Mouse (Mus musculus) left cerebral cortex, adult 2 months (tissue): ENCODE data around the gene Tbcc. TPM values are rescaled to one million over a fixed set of nuclear protein-coding genes. Genes with fewer than 3 reads are reported as not detected.

Experiments
- DNase-seq, 2 experiments: peaks; one replicate each; pipeline ENCODE4 v3.0.0; 2021 to 2022; ENCODE audit warnings: low spot score in 2 of 2, mixed read lengths in 1 of 2; ENCODE audit errors: extremely low spot score in 1 of 2
- H3K27ac ChIP-seq: fragments of 200-600 bp; 2 replicates; pipeline ENCODE4 v1.8.1; 2022
- H3K4me3 ChIP-seq: fragments of 200-600 bp; 2 replicates; pipeline ENCODE4 v1.8.1; 2022
- CTCF ChIP-seq: fragments of 200-600 bp; IDR thresholded peaks from 2 replicates; pipeline ENCODE4 v1.8.1; 2022; ENCODE audit warnings: antibody characterized with exemption, mild to moderate bottlenecking, moderate library complexity
- intact Hi-C: fragments of 180-260 bp; cut with DNase I; formaldehyde crosslinking; loops from one replicate; pipeline ENCODE4 v1.15.1; 2025
- total RNA-seq, 2 experiments: library from RNA; stranded (reverse); gene quantifications; 2 replicates each; pipeline ENCODE4 v1.2.3; 2021

Tbcc gene
- total RNA-seq, 2 experiments from 2014 or later = 30.9 to 35.3 TPM

- intact Hi-C loops = no loop called here
- Histone ChIP-seq H3K4me3 (no peak overlapping the region), H3K27ac (no peak overlapping the region)
- no peak for TF ChIP-seq CTCF
- DNase-seq = peak; percentile 43 to 49
These were observed 16.4 kb upstream of the Tbcc start for GRCm38 (mm10) chr17:46874133-46874532.

DNA sequence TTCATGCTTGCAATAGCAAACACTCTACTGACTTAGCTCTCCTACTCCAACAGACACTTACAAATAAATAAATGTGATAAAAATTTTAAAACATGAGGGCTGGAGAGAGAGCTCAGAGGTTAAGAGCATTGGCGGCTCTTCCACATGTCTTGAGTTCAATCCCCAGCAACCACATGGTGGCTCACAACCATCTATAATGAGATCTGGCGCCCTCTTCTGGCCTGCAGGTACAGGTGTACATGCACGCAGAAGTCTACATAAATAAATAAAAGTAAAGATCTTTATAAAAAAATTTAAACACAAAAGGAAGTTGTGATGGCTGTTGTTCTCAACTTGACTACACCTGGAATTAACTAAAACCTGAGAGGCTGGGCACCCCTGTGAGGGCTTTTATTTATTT, 14.9 kb upstream of the Tbcc start:
- intact Hi-C loops = no loop called here
- DNase-seq = no peak
- peak; percentile 34 for TF ChIP-seq CTCF
- Histone ChIP-seq H3K27ac (no peak overlapping the region), H3K4me3 (no peak overlapping the region)

DNA sequence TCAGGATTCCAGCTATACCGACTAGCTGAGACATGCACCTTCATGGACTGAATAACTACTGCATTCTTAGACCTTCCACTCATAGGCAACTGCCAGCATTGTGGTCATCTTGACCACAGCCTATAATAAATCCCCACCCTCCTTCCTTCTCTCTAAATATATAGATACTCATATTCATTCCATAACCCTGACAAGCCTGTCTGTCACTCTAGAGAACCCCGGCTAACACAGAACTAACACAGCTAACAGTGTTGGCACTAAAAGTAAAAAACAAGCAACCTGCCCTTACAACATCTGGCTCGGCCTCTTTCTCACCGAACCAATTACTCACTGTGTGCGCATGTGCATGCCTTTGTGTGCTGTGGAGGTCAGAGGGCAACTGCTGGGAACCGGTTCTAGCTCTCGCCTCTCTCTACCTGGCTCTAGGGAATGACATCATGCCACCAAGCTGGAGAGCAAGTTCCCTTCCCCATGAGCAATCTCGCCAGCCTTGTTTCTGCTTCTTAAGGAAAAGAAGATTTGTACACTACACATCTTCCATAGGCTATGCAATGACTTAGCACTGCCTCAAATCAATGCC, 14.0 kb upstream of the Tbcc start:
- Histone ChIP-seq H3K4me3 (no peak overlapping the region), H3K27ac (no peak overlapping the region)
- intact Hi-C loops = no loop called here
- no peak for DNase-seq
- TF ChIP-seq CTCF = no peak

DNA sequence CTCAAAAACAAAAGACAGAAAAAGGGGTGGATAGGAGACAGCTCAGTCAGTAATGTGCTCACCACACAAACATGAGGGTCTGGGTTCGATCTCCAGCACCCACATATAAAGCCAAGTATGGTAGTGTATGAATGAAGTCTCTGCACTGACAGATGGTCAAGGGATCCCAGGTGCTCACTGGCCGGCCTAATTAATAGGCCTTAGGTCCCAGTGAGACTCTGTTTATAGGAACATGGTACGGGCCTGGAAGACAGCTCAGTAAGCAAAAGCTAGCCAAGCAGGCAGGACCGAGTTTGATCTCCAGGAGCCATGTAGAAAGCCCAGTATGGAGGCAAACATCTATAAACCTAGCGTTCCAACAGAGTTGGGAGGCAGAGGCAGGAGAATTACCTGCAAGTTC, 13.4 kb upstream of the Tbcc start:
- TF ChIP-seq CTCF = no peak
- DNase-seq = no peak
- Histone ChIP-seq H3K27ac (no peak overlapping the region), H3K4me3 (no peak overlapping the region)
- intact Hi-C loops = no loop called here

GRCm38 (mm10) chr17:46879841-46880311, 10.6 kb upstream of the Tbcc start:
- intact Hi-C loops = no loop called here
- Histone ChIP-seq H3K4me3 (no peak overlapping the region), H3K27ac (no peak overlapping the region)
- no peak for TF ChIP-seq CTCF
- DNase-seq = no peak

- no peak for TF ChIP-seq CTCF
- DNase-seq = no peak
- intact Hi-C loops = no loop called here
- Histone ChIP-seq H3K27ac (no peak overlapping the region), H3K4me3 (no peak overlapping the region)
These were observed 10.2 kb upstream of the Tbcc start for GRCm38 (mm10) chr17:46880322-46880721.

DNA sequence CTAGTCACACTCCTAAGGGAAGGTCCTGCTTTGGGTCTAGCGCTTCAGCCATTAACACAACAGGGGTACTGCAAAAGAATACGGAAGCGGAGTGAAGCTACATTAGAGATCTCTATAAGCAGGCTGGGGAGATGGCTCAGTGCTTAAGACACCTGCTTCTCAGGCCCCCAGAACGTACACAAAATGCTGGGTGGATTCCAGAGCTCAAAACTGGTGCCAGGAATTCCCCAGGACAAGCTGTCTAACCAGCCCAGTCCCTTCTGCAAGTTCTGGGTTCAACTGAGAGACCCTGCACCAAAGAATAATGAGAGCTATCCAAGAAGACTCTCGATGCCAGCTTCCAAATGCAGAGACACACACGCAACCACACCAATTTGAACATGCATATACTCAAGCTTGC, 8.8 kb upstream of the Tbcc start:
- intact Hi-C loops = no loop called here
- no peak for TF ChIP-seq CTCF
- no peak for DNase-seq
- H3K4me3 ChIP-seq = no peak overlapping the region
- no peak overlapping the region for H3K27ac ChIP-seq

- TF ChIP-seq CTCF = no peak
- Histone ChIP-seq H3K27ac (no peak overlapping the region), H3K4me3 (no peak overlapping the region)
- intact Hi-C loops = no loop called here
- no peak for DNase-seq
These were observed 7.4 kb upstream of the Tbcc start for GRCm38 (mm10) chr17:46883107-46883506.

DNA sequence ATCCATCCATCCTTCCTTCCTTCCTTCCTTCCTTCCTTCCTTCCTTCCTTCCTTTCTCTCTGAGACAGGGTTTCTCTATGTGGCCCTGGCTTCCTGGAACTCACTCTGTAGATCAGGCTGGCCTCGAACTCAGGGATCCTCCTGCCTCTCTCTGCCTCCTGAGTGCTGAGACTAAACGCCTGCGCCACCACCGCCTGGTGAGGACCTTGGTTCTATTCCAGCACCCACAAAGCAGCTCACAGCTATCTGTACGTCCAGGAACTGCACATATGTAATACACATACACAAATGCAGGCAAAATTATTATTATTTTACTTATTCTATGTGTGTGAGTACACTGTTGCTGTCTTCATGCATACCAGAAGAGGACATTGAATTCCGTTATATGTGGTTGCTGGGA, 5.7 kb upstream of the Tbcc start:
- Histone ChIP-seq H3K27ac (no peak overlapping the region), H3K4me3 (no peak overlapping the region)
- TF ChIP-seq CTCF = no peak
- intact Hi-C loops = no loop called here
- no peak for DNase-seq

- no peak for TF ChIP-seq CTCF
- DNase-seq = no peak
- no peak overlapping the region for H3K27ac ChIP-seq
- no peak overlapping the region for H3K4me3 ChIP-seq
- intact Hi-C loops = no loop called here
These were observed 5.1 kb upstream of the Tbcc start for GRCm38 (mm10) chr17:46885218-46885909.

GRCm38 (mm10) chr17:46885910-46886643, 4.4 kb upstream of the Tbcc start:
- no peak overlapping the region for H3K27ac ChIP-seq
- H3K4me3 ChIP-seq = no peak overlapping the region
- TF ChIP-seq CTCF = no peak
- DNase-seq = no peak
- intact Hi-C loops = no loop called here

DNA sequence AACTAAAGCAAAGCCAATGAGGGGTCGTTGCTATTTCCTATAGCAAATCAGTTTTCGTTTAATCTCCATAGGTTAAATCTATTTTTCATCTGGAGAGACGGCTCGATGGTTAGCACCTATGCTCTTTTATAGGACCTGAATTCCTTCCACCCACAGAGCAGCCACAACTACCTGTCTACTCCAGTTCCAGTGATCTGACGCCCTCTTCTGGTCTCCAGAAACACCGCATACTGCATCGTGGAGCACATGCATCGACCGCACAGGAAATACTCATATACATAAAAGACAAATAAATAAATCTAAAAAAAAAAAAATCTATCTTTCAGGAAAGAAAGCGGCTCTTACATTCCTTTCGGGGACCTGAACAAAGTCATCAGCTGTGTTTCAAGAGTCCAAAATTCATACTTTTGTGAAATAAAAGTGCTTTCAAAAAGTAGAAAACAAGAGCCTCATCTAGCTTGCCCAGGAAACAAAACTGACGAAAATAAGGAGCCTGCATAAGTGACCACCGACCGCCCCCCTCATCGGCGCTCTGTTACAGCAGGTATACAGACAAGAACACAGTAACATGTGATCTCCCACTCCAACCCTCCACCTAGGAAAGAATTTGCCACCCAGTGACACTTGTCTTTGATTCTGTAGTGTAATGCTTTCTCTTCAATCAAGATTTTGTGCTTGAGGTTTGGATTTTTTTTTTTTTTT, 1.8 kb upstream of the Tbcc start:
- intact Hi-C loops = loop anchor here (1.0 kb wide), 1 partner anchor 31 kb away; no protein-coding TSS in a partner anchor
- peak overlapping the region; percentile 79 for H3K4me3 ChIP-seq
- peak; percentile 32 to 55 for DNase-seq
- peak; percentile 76 for TF ChIP-seq CTCF
- peak overlapping the region; percentile 99; the same call in 1 of the 2 replicates for H3K27ac ChIP-seq
